Mouse (Mus musculus) embryo, embryonic 10.5 days (tissue): Measurements from ENCODE around the gene Gm17078.
"Not testable (repeated sequence)": the region's sequence is repeated elsewhere in the genome, so short reads cannot be mapped to it uniquely, and the experiment has no call there.

ENCODE experiments used
- DNase-seq: peaks from one replicate; pipeline ENCODE4 v3.0.0-alpha.2; 2015; ENCODE audit warnings: low spot score

The Gm17078 gene

DNA sequence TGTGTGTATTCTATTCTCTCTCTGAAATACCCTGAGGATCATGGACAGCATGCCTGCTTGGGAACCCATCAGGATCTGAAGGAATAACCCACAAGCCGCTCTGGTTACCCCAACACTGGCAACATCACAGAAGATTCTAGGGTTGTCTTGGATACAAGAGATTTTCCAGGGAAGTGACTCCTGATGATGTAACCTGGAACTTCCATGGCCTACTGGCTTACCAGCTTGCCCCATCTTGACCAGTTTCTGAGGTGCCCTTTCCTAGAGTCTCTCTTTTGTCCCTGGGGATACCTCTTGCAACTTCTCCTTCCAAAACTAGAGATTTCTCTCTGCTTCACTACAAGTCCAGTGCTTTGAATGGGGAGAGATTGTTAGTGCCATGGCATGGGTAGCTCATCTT, at the start of gene Gm17078:
Gene Gm17078, minus strand, starts transcription at position 101 of the 400 bp plus-strand sequence.
- no peak for DNase-seq

GRCm38 (mm10) chr14:51635566-51635965, 24.5 kb upstream of the Gm17078 start, which contains the start of gene Gm4181:
TSS of gene Gm4181 (minus strand) at chr14:51635666.
- not testable (repeated sequence) for DNase-seq

GRCm38 (mm10) chr14:51632426-51632825, 21.3 kb upstream of the Gm17078 start:
- not testable (repeated sequence) for DNase-seq

DNA sequence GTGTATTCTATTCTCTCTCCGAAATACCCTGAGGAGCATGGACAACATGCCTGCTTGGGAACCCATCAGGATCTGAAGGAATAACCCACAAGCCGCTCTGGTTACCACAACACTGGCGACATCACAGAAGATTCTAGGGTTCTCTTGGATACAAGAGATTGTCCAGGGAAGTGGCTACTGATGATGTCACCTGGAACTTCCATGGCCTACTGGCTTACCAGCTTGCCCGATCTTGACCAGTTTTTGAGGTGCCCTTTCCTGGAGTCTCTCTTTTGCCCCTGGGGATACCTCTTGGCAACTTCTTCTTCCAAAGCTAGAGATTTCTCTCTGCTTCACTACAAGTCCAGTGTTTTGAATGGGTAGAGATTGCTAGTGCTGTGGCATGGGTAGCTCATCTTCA, 19.1 kb downstream of the Gm17078 start, which contains the start of gene Gm17174:
Gene Gm17174, minus strand, starts transcription at position 101 of the 400 bp plus-strand sequence.
- not testable (repeated sequence) for DNase-seq

DNA sequence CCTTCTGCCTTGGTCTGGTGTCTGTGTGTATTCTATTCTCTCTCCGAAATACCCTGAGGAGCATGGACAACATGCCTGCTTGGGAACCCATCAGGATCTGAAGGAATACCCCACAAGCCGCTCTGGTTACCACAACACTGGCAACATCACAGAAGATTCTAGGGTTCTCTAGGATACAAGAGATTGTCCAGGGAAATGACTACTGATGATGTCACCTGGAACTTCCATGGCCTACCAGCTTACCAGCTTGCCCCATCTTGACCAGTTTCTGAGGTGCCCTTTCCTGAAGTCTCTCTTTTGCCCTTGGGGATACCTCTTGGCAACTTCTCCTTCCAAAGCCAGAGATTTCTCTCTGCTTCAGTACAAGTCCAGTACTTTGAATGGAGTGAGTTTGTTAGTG, 37.1 kb downstream of the Gm17078 start, which contains the start of gene Gm17175:
Gene Gm17175, minus strand, starts transcription at position 101 of the 400 bp plus-strand sequence.
- not testable (repeated sequence) for DNase-seq
